Mouse (Mus musculus): ENCODE results near the gene Apoe.

The Apoe gene

DNA sequence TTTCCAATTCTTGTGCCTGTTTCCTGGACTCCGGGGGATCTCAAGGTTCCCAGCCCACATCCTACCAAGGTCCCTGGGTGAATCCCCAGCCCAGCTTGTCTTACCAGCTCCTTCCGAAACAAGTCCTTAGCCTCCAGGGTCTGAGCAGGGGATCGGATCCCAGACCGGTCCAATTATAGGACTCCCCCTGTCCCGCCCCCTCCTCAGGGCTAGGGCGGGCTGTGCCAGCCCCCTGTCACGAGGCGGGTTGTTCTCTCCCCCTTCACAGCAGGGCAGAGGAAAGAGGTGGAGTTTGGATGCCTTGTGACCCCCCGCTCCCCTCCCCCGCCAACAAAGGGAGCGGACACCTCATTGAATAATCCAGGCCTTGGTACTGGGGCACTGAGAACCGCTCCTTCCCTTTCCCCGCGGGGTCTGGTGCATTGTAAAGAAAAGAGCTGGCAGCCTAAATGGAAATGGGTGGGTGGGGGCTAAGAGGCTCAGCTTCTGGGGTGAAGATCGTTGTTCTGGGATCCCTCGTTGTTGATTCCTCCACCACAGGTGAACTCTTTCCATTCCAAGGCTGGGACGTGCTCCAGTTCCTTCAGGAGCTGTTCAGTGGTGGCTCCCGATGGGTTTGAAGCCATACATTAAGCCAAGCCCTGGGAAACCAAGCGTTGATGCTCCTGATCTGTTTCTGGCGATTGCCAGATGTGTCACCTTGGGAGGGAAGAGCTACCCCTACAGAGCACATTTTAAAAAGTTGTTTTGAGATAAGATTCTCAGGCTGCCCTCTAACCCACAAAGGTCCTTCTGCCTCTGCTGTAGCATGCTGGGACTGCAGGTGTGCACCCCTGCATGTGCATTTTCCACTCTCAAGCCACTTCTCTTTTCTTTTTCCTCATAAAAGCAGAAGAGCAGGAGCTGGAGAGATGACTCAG is at the start of gene Apoe:
Apoe (minus strand) TSS at position 282 of the 920 bp plus-strand sequence.
- DNase-seq (ENCODE audit: low spot score in 2 of 2) = peak in 1 of 2 experiments; percentile 67

GRCm38 (mm10) chr7:19747420-19748218 is 48.6 kb upstream of the Apoe start:
- no peak for DNase-seq (ENCODE audit: low spot score in 2 of 2)

- no peak for DNase-seq (ENCODE audit: low spot score in 2 of 2)
These were observed 47.6 kb upstream of the Apoe start for GRCm38 (mm10) chr7:19746426-19747201.

DNA sequence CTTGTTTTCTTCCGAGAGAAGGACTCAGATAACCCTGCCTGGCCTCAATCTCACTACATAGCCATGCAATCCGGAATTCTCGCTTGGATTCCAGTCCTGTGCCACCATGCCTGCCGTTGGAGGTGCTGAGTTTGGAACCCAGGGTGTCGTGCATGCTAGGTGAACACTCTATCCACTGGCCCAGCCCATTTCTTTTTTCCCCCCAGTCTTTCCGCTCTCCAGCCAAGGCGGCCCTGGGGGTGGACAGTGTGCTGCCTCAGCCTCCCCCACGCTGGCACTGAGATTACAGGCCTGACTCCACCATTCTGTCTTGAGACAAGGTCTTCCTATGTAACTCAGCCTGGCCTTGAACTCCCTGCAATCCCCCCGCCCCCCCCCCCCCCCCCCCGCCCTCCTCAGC is 47.0 kb upstream of the Apoe start:
- no peak for DNase-seq (ENCODE audit: low spot score in 2 of 2)

DNA sequence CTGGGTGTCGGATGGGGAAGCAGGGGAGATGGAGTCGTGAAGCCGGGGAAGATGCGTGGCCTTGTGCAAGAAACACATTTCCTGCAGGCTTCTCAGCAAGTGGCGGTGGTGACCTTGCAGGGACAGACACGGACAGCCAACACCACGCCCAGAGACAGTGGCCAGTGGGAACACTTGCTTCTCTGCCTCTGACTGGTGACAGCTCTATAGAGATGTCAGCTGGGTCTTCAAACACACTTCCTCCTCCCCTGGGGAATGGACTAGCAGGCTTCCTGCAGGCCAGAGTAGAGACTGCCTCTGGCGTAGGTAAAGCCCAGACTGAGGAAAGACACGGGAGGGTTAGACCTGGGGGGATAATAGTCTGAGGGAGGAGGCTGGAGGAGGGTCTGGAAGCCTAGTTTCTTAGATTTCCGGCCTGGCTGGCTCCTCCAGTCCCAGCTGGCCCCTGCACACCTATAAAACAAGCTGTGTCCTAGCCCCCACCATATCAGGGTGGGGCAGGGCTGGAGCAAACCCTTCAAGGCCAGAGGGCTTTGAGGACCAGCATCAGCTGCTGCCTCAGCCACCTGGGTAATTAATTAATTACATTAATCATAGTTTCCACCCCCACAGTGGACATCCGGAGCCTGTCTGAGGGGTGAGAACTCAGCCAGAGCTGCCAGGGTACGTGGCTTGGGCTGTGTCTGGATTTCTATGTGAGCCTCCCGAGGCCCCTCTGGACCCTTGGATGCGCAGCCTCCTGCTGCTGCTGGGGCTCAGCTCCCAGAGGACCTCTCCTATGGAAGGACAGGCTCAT is 45.8 kb upstream of the Apoe start:
- DNase-seq (ENCODE audit: low spot score in 2 of 2) = no peak

DNA sequence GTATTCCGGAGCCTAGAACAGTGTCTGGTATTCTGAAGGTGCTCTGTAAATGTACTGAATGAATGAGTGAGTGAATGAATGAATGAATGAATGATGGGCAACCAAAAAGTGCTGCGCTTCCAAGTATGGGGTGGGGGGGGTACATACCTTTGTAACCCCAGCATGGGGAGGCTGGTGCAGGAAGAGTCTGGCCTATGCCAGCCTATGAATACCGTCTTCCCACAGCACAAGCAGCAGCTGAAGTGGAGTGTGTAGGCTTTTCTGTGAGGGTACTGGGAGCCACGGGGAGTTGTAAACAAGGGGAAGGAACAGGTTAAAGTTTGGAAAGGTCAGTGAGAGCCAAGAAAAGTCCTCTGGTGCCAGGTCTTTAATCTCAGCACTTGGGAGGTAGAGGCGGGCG is 44.8 kb upstream of the Apoe start:
- no peak for DNase-seq (ENCODE audit: low spot score in 2 of 2)

DNA sequence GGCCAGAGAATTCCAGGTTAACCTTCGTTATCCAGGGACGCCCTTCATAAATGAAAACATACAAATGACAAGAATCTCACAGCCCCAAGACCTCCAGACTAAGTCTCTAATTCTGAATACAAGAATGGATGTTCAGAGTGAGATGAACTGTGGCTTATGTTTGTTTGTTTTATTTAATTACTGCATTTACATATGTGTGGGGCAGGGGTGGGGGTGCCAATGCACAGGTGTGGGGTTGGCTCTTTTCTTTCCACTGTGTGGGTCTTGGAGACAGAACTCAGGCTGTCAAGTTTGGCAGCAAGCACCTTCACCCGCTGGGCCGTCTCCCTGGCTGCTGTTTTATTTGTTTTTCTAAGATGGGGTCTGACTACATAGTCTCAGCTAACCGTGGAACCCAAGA is 43.5 kb upstream of the Apoe start:
- no peak for DNase-seq (ENCODE audit: low spot score in 2 of 2)

- DNase-seq (ENCODE audit: low spot score in 2 of 2) = no peak
These were observed 42.5 kb upstream of the Apoe start for GRCm38 (mm10) chr7:19741329-19742031.

DNA sequence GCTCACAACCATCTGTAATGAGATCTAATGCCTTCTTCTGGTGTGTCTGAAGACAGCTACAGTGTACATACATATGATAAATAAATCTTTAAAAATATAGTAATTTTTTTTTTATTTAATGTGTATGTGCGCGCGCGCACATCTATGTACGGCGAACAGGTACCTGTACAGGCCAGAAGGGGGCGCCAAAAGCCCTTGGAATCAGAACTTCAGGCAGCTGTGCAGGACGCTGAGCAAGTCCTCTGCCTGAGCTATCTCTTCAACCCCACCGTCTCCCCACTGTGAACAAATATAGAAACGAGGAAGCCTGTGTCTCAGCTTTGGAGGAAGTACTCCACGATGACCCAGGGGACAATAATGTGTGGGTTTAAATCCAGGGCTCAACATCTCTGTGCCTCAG is 41.3 kb upstream of the Apoe start:
- no peak for DNase-seq (ENCODE audit: low spot score in 2 of 2)

DNA sequence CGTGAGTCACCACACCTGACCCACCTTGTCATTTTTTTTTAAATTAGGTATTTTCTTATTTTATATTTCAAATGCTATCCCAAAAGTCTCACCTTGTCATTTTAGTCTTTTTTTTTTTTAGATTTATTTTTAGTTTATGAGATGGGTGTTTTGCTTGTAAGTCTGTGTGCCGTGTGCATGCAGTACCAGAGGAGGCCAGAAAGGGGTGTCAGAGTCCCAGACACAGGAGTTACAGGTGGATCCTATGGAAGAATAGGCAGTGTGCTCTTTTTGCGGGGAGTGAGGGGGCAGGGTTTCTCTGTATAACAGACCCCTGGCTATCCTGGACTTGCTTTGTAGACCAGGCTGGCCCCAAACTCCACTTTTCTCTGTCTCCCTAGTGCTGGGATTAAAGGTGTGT is 39.8 kb upstream of the Apoe start:
- DNase-seq (ENCODE audit: low spot score in 2 of 2) = no peak

- no peak for DNase-seq (ENCODE audit: low spot score in 2 of 2)
These were observed 37.5 kb upstream of the Apoe start for GRCm38 (mm10) chr7:19736389-19737057.

DNA sequence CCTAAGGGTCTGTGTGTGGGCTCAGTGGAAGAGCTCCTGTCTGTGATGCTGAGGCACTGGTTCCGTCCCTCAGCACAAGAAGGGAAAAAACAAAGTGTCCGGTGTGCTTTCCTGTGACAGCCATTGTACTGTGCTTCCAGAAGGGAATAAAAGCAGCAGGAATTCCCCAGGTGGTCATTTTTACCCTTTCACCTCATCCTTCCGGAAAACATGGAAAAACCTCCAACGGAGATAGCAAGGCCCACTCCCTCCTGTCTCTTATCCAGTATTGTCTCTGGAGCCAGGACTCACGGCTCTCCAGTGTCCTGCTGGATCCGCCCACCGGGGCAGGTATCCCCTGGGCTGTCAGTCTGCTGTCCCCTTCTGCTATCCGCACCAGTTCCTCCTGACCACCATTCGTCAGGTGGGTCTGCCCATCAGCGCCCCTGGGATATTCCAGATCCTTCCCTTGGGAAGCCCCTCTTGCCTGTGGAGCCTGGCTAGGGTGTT is 35.2 kb upstream of the Apoe start:
- no peak for DNase-seq (ENCODE audit: low spot score in 2 of 2)

GRCm38 (mm10) chr7:19726541-19726940 is 27.6 kb upstream of the Apoe start:
- no peak for DNase-seq (ENCODE audit: low spot score in 2 of 2)

DNA sequence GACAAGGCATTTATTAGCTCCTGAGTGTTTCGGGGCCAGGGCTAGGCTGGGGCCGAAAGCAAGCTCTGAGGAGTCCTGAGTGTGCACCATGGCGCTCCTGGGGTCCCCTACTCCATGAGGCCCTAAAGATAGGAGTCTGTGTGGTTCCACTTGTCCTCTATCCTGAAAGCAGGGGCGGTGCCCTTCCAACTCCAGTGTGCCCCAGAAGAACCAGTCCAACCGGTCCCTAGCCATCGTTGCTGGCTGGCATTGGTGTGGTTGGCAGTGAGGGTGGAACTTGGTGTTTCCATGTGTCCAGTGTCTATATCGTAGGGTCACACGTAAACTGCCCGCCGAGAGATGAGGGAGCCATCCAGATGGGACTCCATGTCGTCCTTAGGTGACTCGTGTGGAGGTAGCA is 25.2 kb upstream of the Apoe start:
- DNase-seq (ENCODE audit: low spot score in 2 of 2) = no peak

GRCm38 (mm10) chr7:19722754-19723195 is 23.8 kb upstream of the Apoe start:
- DNase-seq (ENCODE audit: low spot score in 2 of 2) = no peak

- no peak for DNase-seq (ENCODE audit: low spot score in 2 of 2)
These were observed 20.2 kb upstream of the Apoe start for GRCm38 (mm10) chr7:19719200-19719599.

DNA sequence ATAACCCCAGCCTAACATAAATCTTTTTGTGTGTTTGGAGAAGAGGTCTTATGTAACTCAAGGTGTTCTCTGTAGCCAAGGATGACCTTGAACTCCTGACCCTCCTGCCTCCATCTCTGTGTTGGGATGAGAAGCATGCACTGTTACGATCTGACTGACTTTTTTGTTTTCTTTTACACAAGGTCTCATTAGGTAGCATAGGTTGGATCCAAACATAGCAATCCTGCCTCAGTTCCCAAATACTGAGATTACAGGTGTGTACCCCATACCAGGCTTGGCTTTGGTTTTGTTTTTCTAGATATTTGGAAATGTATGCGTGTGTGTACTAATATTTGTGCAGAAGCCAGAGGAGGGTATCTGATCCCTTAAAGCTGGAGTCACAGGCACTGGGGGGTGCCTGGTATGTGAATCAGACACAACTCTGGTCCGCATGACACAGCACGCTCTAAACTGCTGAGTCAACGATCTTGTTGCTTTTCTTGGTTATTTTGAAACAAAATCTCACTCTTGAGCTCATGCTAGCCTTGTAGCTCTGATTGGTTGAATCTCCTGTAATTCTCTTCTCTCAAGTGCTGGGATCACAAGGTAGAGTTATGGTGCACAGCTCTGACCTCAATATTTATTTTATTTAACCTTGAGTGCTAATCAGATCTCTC is 19.4 kb upstream of the Apoe start:
- DNase-seq (ENCODE audit: low spot score in 2 of 2) = no peak

- DNase-seq (ENCODE audit: low spot score in 2 of 2) = no peak
These were observed 18.4 kb upstream of the Apoe start for GRCm38 (mm10) chr7:19717346-19717745.

DNA sequence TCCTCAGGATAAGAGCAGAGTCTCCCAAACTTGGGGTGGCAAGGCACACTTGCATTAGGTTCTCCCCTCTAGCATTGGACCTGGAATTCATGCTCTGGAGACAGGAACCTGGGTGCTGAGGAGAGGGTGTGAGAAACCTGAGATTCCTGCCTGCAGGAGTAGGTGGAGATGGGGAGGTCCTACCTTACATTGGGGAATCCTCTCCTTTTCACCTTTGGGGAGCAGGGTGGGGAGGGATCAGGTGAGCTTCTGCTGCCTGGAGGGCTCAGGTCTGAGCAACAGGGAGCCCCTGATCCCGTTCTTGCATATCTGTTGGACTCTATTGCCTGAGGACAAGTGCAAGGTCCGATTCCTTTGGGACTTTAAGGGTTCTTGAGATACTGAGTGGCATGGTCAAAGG is 17.8 kb upstream of the Apoe start:
- DNase-seq (ENCODE audit: low spot score in 2 of 2) = no peak
